Mouse (Mus musculus) megakaryocyte, embryonic 14.5 days (primary cell): ENCODE results near the gene Pde7b. TPM values are rescaled to one million over a fixed set of nuclear protein-coding genes. Genes with fewer than 3 reads are reported as not detected.
A peak's percentile ranks its signal among the peaks of the same experiment; 100 is the strongest.

Experiments used
- H3K27me3 ChIP-seq: replicated peaks from 2 replicates; pipeline ENCODE3; 2012; ENCODE audit warnings: inconsistent platforms
- H3K36me3 ChIP-seq: replicated peaks from 2 replicates; pipeline ENCODE3; 2012; ENCODE audit warnings: low read length, inconsistent platforms, mixed read lengths
- H3K4me1 ChIP-seq: 2 replicates; pipeline ENCODE4 v1.6.1; 2012; ENCODE audit warnings: inconsistent platforms
- H3K4me3 ChIP-seq: replicated peaks from 2 replicates; pipeline ENCODE3; 2012; ENCODE audit warnings: moderate library complexity, mild to moderate bottlenecking, inconsistent platforms
- H3K9me3 ChIP-seq: 2 replicates; pipeline ENCODE4 v1.6.1; 2012; ENCODE audit warnings: inconsistent platforms
- FLI1 ChIP-seq: IDR thresholded peaks from 2 replicates; pipeline ENCODE4 v1.6.1; 2012; ENCODE audit warnings: low read length, inconsistent platforms, mixed read lengths
- GATA1 ChIP-seq: IDR thresholded peaks from 3 replicates; pipeline ENCODE4 v1.6.1; 2012; ENCODE audit warnings: mixed read lengths, low read length, inconsistent platforms, borderline replicate concordance
- polyA plus RNA-seq: library from polyadenylated mRNA; stranded (reverse); fragments of >175 nt; gene quantifications from 2 replicates; pipeline ENCODE4 v1.2.3, GENCODE M21; 2012; ENCODE audit warnings: low replicate concordance; ENCODE audit not compliant: insufficient read depth

Gene Pde7b
- polyA plus RNA-seq, 1 experiment, result 0.68 TPM

GRCm38 (mm10) chr10:20675321-20675720 is 49.6 kb downstream of the Pde7b start:
- Histone ChIP-seq H3K4me1 (peaks cover 5% of the 10 kb centered on the region; the same call in 1 of the 2 replicates), H3K27me3 (no peaks in the 10 kb centered on the region), H3K9me3 (0 out of 2 replicates have a peak, but pooled peaks cover 3% of the 10 kb centered on the region), H3K36me3 (no peaks in the 10 kb centered on the region), H3K4me3 (no peak overlapping the region)
- TF ChIP-seq FLI1 (no peak), GATA1 (no peak)

DNA sequence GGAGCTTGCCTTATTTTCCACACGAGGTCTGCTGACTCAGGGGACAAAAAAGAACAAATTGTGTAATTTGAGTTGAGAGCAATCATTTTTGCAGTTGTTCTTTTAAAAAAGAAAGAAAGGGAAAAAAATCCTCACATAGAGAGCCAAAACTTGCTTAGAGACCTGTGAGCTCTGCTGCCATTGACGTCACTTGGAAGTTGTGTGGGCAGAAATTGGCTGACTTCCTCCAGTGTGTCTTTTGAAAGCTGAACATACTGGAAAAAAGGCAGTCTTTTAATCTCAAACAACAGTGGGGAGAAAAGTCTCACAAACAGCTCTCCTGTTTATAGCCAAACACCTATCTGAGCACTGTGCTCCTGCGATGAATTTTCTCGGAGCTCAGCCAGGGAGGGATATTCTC is 51.1 kb downstream of the Pde7b start:
- H3K4me1 ChIP-seq, result peaks cover 5% of the 10 kb centered on the region; the same call in 1 of the 2 replicates
- TF ChIP-seq GATA1 (no peak), FLI1 (no peak)

DNA sequence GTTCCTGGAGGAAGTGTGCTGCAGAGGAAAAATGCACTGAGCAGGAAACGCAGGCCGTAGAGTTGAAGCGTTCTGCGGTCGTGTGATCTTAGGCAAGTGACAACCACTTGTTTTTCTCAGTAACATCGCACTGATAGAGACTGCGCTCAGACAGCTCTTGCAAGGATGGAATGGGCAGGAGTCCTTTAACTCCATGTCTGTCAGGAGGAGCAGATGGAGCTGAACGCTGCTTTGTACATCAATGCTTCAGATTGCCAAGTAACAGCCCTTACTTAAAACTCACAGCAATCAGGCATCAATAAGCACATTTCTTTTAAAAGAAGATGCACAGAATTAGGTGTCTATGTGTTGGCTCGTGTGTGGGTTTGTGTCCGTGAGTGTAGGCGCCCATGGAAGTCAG is 52.3 kb downstream of the Pde7b start:
- H3K4me1 ChIP-seq, result peaks cover 5% of the 10 kb centered on the region; the same call in 1 of the 2 replicates
- no peak for TF ChIP-seq GATA1
- TF ChIP-seq FLI1, result no peak
- H3K9me3 ChIP-seq, result 0 out of 2 replicates have a peak, but pooled peaks cover 3% of the 10 kb centered on the region
- no peaks in the 10 kb centered on the region for H3K27me3 ChIP-seq
- H3K36me3 ChIP-seq, result no peaks in the 10 kb centered on the region
- no peak overlapping the region for H3K4me3 ChIP-seq

More for the DNA sequence above, 51.1 kb downstream of the Pde7b start:
- Histone ChIP-seq H3K27me3 (no peaks in the 10 kb centered on the region), H3K36me3 (no peaks in the 10 kb centered on the region), H3K9me3 (0 out of 2 replicates have a peak, but pooled peaks cover 3% of the 10 kb centered on the region), H3K4me3 (no peak overlapping the region)

- TF ChIP-seq FLI1 (no peak), GATA1 (no peak)
These were observed 53.3 kb downstream of the Pde7b start for GRCm38 (mm10) chr10:20671621-20672020.

DNA sequence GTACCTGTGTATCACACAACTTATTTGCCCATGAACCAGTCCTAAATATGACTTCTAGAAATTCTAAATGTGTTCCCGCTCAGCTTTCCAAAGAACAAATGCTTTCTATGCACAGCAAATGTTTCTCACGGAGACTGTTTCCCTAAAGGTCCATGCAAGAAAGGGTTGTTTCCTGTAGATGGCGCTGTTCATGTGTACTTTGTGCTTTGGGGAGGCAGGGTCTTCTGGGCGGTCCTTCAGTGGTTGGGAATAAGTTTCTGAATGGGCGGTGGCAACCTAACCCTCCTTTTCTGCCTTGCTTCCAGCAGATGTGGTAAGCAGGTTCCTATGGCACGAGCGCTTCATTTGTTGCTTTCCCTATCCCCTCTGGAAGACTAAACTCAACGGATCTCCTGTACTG is 54.3 kb downstream of the Pde7b start:
- H3K27me3 ChIP-seq, result no peaks in the 10 kb centered on the region
- TF ChIP-seq GATA1 (no peak), FLI1 (no peak)
- no peak overlapping the region for H3K4me3 ChIP-seq
- H3K4me1 ChIP-seq, result peaks cover 5% of the 10 kb centered on the region; the same call in 1 of the 2 replicates
- 0 out of 2 replicates have a peak, but pooled peaks cover 3% of the 10 kb centered on the region for H3K9me3 ChIP-seq
- no peaks in the 10 kb centered on the region for H3K36me3 ChIP-seq

More at GRCm38 (mm10) chr10:20671621-20672020, 53.3 kb downstream of the Pde7b start:
- 0 out of 2 replicates have a peak, but pooled peaks cover 3% of the 10 kb centered on the region for H3K9me3 ChIP-seq
- no peaks in the 10 kb centered on the region for H3K36me3 ChIP-seq
- no peak overlapping the region for H3K4me3 ChIP-seq
- H3K27me3 ChIP-seq, result no peaks in the 10 kb centered on the region
- H3K4me1 ChIP-seq, result peaks cover 5% of the 10 kb centered on the region; the same call in 1 of the 2 replicates

DNA sequence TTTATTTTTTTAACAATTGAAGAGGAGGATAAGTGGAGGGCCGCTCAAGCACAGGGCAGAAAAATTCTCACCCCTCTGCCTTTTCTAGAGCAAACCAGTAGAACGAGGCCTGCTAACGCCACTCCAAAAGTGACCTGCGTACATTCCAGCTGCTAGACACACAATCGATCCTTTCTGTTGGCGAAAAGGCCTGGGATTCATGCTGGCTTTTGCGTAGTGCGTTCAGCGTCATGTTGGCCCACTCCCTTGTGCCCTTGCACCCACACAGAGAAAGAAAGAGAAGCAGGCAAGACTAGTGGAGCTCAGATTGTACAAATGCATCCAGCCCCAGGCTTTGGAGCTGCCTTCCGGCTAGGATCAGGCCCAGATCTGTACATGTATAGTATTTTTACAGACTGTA is 55.4 kb downstream of the Pde7b start:
- H3K36me3 ChIP-seq, result no peaks in the 10 kb centered on the region
- TF ChIP-seq FLI1, result no peak
- no peak for TF ChIP-seq GATA1
- 0 out of 2 replicates have a peak, but pooled peaks cover 3% of the 10 kb centered on the region for H3K9me3 ChIP-seq
- H3K4me1 ChIP-seq, result peaks cover 5% of the 10 kb centered on the region
- H3K4me3 ChIP-seq, result no peak overlapping the region
- no peaks in the 10 kb centered on the region for H3K27me3 ChIP-seq

- Histone ChIP-seq H3K4me1 (peaks cover 5% of the 10 kb centered on the region), H3K36me3 (no peaks in the 10 kb centered on the region), H3K4me3 (no peak overlapping the region), H3K27me3 (no peaks in the 10 kb centered on the region), H3K9me3 (0 out of 2 replicates have a peak, but pooled peaks cover 3% of the 10 kb centered on the region)
- TF ChIP-seq FLI1, result no peak
- TF ChIP-seq GATA1, result no peak
These were observed 56.3 kb downstream of the Pde7b start for GRCm38 (mm10) chr10:20668577-20668976.

DNA sequence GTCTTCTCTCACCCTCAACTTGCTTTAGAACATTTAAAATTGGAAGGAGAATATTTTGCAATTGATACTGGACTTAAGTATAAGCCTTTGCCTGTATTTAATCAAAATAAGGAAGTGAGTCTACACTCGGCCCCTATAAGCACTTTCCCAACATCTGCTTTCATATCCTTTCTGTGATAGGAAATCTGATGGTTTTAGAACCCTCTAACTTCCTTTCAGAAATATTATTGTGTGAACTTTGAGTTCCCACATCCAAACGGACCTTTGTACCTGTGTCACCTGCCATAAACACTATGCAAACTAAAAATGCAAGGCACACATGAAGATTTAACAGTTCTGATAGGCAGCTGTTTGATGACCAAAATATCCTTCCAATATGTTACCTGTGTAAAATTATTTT is 58.2 kb downstream of the Pde7b start:
- Histone ChIP-seq H3K36me3 (no peaks in the 10 kb centered on the region), H3K4me3 (no peak overlapping the region), H3K4me1 (peaks cover 9% of the 10 kb centered on the region; the same call in 1 of the 2 replicates), H3K27me3 (no peaks in the 10 kb centered on the region), H3K9me3 (0 out of 2 replicates have a peak, but pooled peaks cover 3% of the 10 kb centered on the region)
- no peak for TF ChIP-seq GATA1
- TF ChIP-seq FLI1, result no peak

- H3K4me3 ChIP-seq, result peak overlapping the region; percentile 30
- H3K9me3 ChIP-seq, result no peaks in the 10 kb centered on the region
- no peaks in the 10 kb centered on the region for H3K36me3 ChIP-seq
- no peak for TF ChIP-seq FLI1
- TF ChIP-seq GATA1, result no peak
- H3K27me3 ChIP-seq, result no peaks in the 10 kb centered on the region
- peaks cover 10% of the 10 kb centered on the region for H3K4me1 ChIP-seq
These were observed 61.9 kb downstream of the Pde7b start for GRCm38 (mm10) chr10:20662951-20663350.

- no peaks in the 10 kb centered on the region for H3K9me3 ChIP-seq
These were observed 63.2 kb downstream of the Pde7b start for GRCm38 (mm10) chr10:20661684-20662083.

More at GRCm38 (mm10) chr10:20661684-20662083, 63.2 kb downstream of the Pde7b start:
- H3K4me3 ChIP-seq, result no peak overlapping the region
- no peaks in the 10 kb centered on the region for H3K27me3 ChIP-seq
- H3K4me1 ChIP-seq, result peaks cover 10% of the 10 kb centered on the region
- TF ChIP-seq FLI1 (no peak), GATA1 (no peak)
- H3K36me3 ChIP-seq, result no peaks in the 10 kb centered on the region
